Mouse (Mus musculus) ovary, adult 2 months (tissue): Measurements from ENCODE around the gene Tufm. TPM values are rescaled to one million over a fixed set of nuclear protein-coding genes. Genes with fewer than 3 reads are reported as not detected.

Experiments
- polyA plus RNA-seq: library from polyadenylated mRNA; depleted of rRNA; stranded (reverse); fragments of >200 nt; gene quantifications from 2 replicates; pipeline ENCODE4 v1.2.3, GENCODE M21; 2012; rRNA removed

Tufm gene
- 160 and 171 TPM in 2 replicates for polyA plus RNA-seq

GRCm38 (mm10) chr7:126487052-126487483 is at the start of gene Tufm:
Gene Tufm, plus strand, starts transcription at chr7:126487361.

DNA sequence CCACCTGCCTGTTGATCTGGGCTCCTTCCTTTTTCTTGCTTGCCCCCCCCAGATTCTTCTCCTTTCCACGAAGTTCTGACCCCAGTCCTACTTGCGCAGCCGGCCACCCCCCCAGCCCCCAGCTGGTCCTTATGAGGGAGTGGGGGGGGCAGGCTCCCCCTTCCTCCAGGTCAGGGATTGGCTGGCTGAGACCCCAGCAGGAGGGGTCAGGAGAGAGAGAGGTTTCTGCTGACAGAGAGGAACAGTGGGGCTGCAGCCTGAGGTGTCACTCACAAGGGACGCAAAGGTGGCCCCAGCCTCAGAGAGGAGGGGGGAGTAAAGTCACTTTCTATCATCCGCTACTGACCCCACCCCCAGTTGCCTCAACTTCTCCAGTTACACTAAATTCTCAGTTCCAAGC is 24.2 kb upstream of the Tufm start, which contains the start of gene Atp2a1:
Atp2a1 (minus strand) TSS at position 105 of the 400 bp plus-strand sequence.

GRCm38 (mm10) chr7:126474993-126475581 is 12.1 kb upstream of the Tufm start, which contains the start of gene Sh2b1:
Gene Sh2b1, minus strand, starts transcription at chr7:126475424.

DNA sequence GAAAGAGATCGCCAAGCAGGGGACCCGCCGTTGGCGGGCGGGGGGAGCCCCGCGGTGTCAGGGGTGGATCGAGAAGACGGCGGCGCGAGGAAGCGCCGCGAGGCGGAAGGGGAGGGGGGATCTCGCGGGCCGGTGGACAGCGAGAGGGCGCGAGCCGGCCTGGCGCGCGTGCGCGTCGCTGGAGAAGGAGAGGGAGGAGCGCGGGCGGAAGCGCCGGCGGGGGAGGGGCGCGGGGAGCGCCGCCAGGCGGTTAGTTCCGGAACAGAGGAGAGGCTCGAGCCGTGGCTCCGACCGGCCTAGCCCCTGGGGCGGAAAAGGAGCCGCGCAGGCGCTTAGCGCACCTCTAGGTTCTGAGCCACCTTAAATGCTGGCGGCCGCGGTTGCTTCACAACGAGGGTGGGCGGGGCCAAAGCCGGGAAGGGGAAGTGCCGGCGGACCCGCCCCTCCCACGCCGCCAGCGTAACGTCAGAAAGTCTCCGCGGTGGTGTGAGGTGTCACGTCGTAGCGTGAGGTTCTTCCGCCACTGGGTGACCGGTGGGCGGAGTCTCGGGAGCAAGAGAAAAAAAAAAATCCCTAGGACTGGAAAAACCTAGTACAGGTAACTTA is 16.2 kb downstream of the Tufm start, which contains the start of gene Atxn2l:
Atxn2l (minus strand) TSS at position 165 of the 606 bp plus-strand sequence.

Other genes starting within 250 kb of the Tufm start
- gene Sbk1, start 214.7 kb upstream of the Tufm start, polyA plus RNA-seq = 72.0 and 77.3 TPM in 2 replicates
- gene Lat, start 117.8 kb upstream of the Tufm start, polyA plus RNA-seq = 2.5 and 3.2 TPM in 2 replicates
- 247 and 278 TPM in 2 replicates for gene Spns1, start 109.9 kb upstream of the Tufm start, polyA plus RNA-seq
- gene Nfatc2ip, start 90.6 kb upstream of the Tufm start, polyA plus RNA-seq = 9.5 and 11.7 TPM in 2 replicates
- 0.53 and 0.68 TPM in 2 replicates for gene Cd19, start 72.5 kb upstream of the Tufm start, polyA plus RNA-seq
- gene Rabep2, start 58.6 kb upstream of the Tufm start, polyA plus RNA-seq = 76.5 and 79.0 TPM in 2 replicates
- 0.43 and 0.92 TPM in 2 replicates for gene Atp2a1, start 24.3 kb upstream of the Tufm start, polyA plus RNA-seq
- gene Sh2b1, start 11.9 kb upstream of the Tufm start, polyA plus RNA-seq = 73.4 and 90.0 TPM in 2 replicates
- gene Atxn2l, start 16.1 kb downstream of the Tufm start, polyA plus RNA-seq = 261 and 386 TPM in 2 replicates
- 143 and 153 TPM in 2 replicates for gene Eif3c, start 79.0 kb downstream of the Tufm start, polyA plus RNA-seq
- 5.2 and 5.6 TPM in 2 replicates for gene Apobr, start 97.6 kb downstream of the Tufm start, polyA plus RNA-seq
- 93.1 and 135 TPM in 2 replicates for gene Cln3, start 98.5 kb downstream of the Tufm start, polyA plus RNA-seq
- 0.42 TPM in 1 of 2 replicates, not detected in the other for gene Il27, start 107.6 kb downstream of the Tufm start, polyA plus RNA-seq
- 135 and 164 TPM in 2 replicates for gene Nupr1, start 143.5 kb downstream of the Tufm start, polyA plus RNA-seq
- 53.8 and 56.8 TPM in 2 replicates for gene Sgf29, start 161.9 kb downstream of the Tufm start, polyA plus RNA-seq
- 36.6 and 41.1 TPM in 2 replicates for gene Sult1a1, start 189.1 kb downstream of the Tufm start, polyA plus RNA-seq
- 71.6 and 99.0 TPM in 2 replicates for gene Bola2, start 208.0 kb downstream of the Tufm start, polyA plus RNA-seq
- gene Slx1b, start 208.4 kb downstream of the Tufm start, polyA plus RNA-seq = 35.0 and 35.2 TPM in 2 replicates
- gene Coro1a, start 220.4 kb downstream of the Tufm start, polyA plus RNA-seq = 68.2 and 90.8 TPM in 2 replicates